Mouse (Mus musculus): ENCODE results near the gene Rad23a.
A peak's percentile ranks its signal among the peaks of the same experiment; 100 is the strongest.

Gene Rad23a

GRCm38 (mm10) chr8:84785756-84786677, 54.4 kb downstream of the Rad23a start:
- DNase-seq, result peak; percentile 51

GRCm38 (mm10) chr8:84785506-84785755, 55.0 kb downstream of the Rad23a start:
- no peak for DNase-seq

- no peak for DNase-seq
Measured at GRCm38 (mm10) chr8:84784681-84785505, 55.6 kb downstream of the Rad23a start.

Data from kidney, adult 18-20 months (tissue).